In genomic region chr14:61680818-61681707, GRCm38 (mm10) we compare ENCODE assay signal across 8 mouse cellular contexts.
DNase-seq lines count a peak whose midpoint lies in the region; ATAC-seq lines count a peak whose summit lies in the region.

No protein-coding gene starts in this region.

- no peaks in the 10 kb centered on the region for H3K9me3 ChIP-seq in hindbrain, embryonic 13.5 days

- peak; percentile 85 for ATAC-seq in hindbrain, embryonic 13.5 days (ENCODE audit: low FRiP score)

- H3K27ac ChIP-seq in hindbrain, embryonic 13.5 days = peak overlapping the region; percentile 94

- H3K4me1 ChIP-seq in hindbrain, embryonic 13.5 days (replicated peaks) = peaks cover 24% of the 10 kb centered on the region

- H3K4me3 ChIP-seq in hindbrain, embryonic 13.5 days = peak overlapping the region; percentile 84

- H3K27me3 ChIP-seq in hindbrain, embryonic 13.5 days = peaks cover 40% of the 10 kb centered on the region

- peak overlapping the region; percentile 81 for H3K9ac ChIP-seq in hindbrain, embryonic 13.5 days

- DNase-seq in T-cell, adult 2 months (ENCODE audit: low spot score) = peak; percentile 74
- peak; percentile 95 to 97 for DNase-seq in cerebellum, postnatal 14 days
- peak; percentile 70 to 80 for DNase-seq in frontal cortex, postnatal 14 days (ENCODE audit: low spot score in 2 of 2)
- peak; percentile 80 to 85 for DNase-seq in layer of hippocampus, postnatal 36 days
- DNase-seq in lung, postnatal 25 days (ENCODE audit: low spot score) = peak; percentile 89
- peak; percentile 97 for DNase-seq in retina, postnatal 1 day
- peak; percentile 94 for DNase-seq in thymus, postnatal 4 days

- H3K4me2 ChIP-seq in hindbrain, embryonic 13.5 days = peak overlapping the region; percentile 92

- H3K36me3 ChIP-seq in hindbrain, embryonic 13.5 days = no peaks in the 10 kb centered on the region

- under 1% methylated on average over 46 of the region's 50 CpGs for WGBS in hindbrain, embryonic 13.5 days

Comparison
In these comparisons a context has a peak if more than half of its experiments do, and no peak if none do; other contexts are left out.
1. Peak in every context shown above with its lines: DNase-seq, ATAC-seq, H3K4me3 ChIP-seq and H3K27ac ChIP-seq.